Mouse (Mus musculus): ENCODE data around the gene 9430038I01Rik.

GRCm38 (mm10) chr7:137414710-137415109 is 4.1 kb upstream of the 9430038I01Rik start:
- no peak for TF ChIP-seq CTCF (IDR thresholded peaks at IDR 0.05; ENCODE audit: low read depth, low read length)
- no peak for TF ChIP-seq EP300 (IDR thresholded peaks at IDR 0.05; ENCODE audit: insufficient read depth, low read depth, low read length)
- TF ChIP-seq POLR2A (IDR thresholded peaks at IDR 0.05; ENCODE audit: insufficient read depth, low read length) = no peak

Data from ES-Bruce4 (cell line).